In the genomic region with DNA sequence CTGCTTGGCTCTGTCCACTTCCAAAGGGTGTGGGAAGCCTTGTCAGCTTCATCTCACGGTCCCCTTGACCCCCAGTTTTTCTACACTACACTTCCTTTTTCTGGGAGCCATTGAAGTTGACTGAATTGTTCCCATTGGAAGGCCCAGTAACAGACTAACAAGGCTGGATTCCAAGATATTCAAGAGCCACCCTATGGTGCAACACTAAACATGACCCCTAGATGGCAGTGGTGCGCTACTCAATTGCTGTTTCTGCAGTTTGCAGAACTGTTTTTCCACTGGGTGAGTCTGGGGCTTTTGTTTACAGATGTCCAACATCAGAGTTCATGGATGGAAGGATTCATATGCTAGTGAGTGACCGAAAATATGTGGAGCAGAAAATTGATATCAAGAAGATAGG, we compare ENCODE assay signal across 8 mouse cellular contexts.
DNase-seq lines count a peak whose midpoint lies in the region; ATAC-seq and TF ChIP-seq lines count a peak whose summit lies in the region.
"Not testable (repeated sequence)": the region's sequence is repeated elsewhere in the genome, so short reads cannot be mapped to it uniquely, and the experiment has no call there.

No protein-coding gene starts in this region.

- DNase-seq in cerebellum, adult 11 months = peak; percentile 13
- peak; percentile 49 for DNase-seq in forebrain, embryonic 10.5 days (ENCODE audit: extremely low spot score, low spot score)
- DNase-seq in hindbrain, embryonic 11.5 days (ENCODE audit: low spot score) = peak; percentile 73
- peak; percentile 55 to 61 for DNase-seq in layer of hippocampus, postnatal 14 days (ENCODE audit: low spot score in 2 of 2)
- peak; percentile 4 for DNase-seq in lung, postnatal 0 days (ENCODE audit: low spot score)
- DNase-seq in right cerebral cortex, adult 18-20 months = peak; percentile 32
- peak; percentile 44 for DNase-seq in thymus, postnatal 14 days

- not testable (repeated sequence) for H3K36me3 ChIP-seq in E14TG2a.4 (ENCODE audit: insufficient read depth, low read length); forebrain, embryonic 10.5 days (replicated peaks); hindbrain, embryonic 11.5 days (ENCODE audit: control insufficient read depth, insufficient read depth, low read length); lung, postnatal 0 days (ENCODE audit: insufficient read depth, low read length)

- H3K4me3 ChIP-seq in E14TG2a.4 (replicated peaks; ENCODE audit: low read length); forebrain, embryonic 10.5 days; hindbrain, embryonic 11.5 days (ENCODE audit: low read depth, low read length); lung, postnatal 0 days (ENCODE audit: low read depth, low read length): not testable (repeated sequence)

- H3K4me2 ChIP-seq in hindbrain, embryonic 11.5 days (replicated peaks; ENCODE audit: low read depth, low read length); lung, postnatal 0 days (replicated peaks; ENCODE audit: low read depth, low read length): not testable (repeated sequence)

- peak; percentile 43 for TF ChIP-seq CTCF in E14TG2a.4 (conservative IDR thresholded peaks at IDR 0.05; ENCODE audit: low read length)
- TF ChIP-seq CTCF in lung, postnatal 0 days (IDR thresholded peaks at IDR 0.05) = peak; percentile 65

- not testable (repeated sequence) for TF ChIP-seq EP300 in lung, postnatal 0 days (IDR thresholded peaks at IDR 0.05)

- not testable (repeated sequence) for ATAC-seq in hindbrain, embryonic 11.5 days (ENCODE audit: low FRiP score); lung, postnatal 0 days

- not testable (repeated sequence) for H3K27ac ChIP-seq in forebrain, embryonic 10.5 days; hindbrain, embryonic 11.5 days (ENCODE audit: low read depth, low read length); lung, postnatal 0 days (ENCODE audit: low read length)

- WGBS in forebrain, embryonic 10.5 days = 32% methylated on average over 3 of the region's 3 CpGs
- 30% methylated on average over 3 of the region's 3 CpGs for WGBS in hindbrain, embryonic 11.5 days
- WGBS in lung, postnatal 0 days = 31% methylated on average over 3 of the region's 3 CpGs

- H3K9ac ChIP-seq in hindbrain, embryonic 11.5 days (ENCODE audit: low read depth, low read length); lung, postnatal 0 days (replicated peaks; ENCODE audit: low read depth): not testable (repeated sequence)

- H3K9me3 ChIP-seq in E14TG2a.4 (ENCODE audit: low read length); forebrain, embryonic 10.5 days; hindbrain, embryonic 11.5 days (ENCODE audit: control insufficient read depth, low read length); lung, postnatal 0 days (ENCODE audit: low read length): not testable (repeated sequence)

- H3K27me3 ChIP-seq in E14TG2a.4 (ENCODE audit: insufficient read depth, low read length); forebrain, embryonic 10.5 days (ENCODE audit: poor library complexity, severe bottlenecking); hindbrain, embryonic 11.5 days (ENCODE audit: control insufficient read depth, insufficient read depth, low read length); lung, postnatal 0 days (replicated peaks; ENCODE audit: insufficient read depth, low read length): not testable (repeated sequence)

- not testable (repeated sequence) for H3K4me1 ChIP-seq in E14TG2a.4 (replicated peaks; ENCODE audit: low read depth, low read length); forebrain, embryonic 10.5 days; hindbrain, embryonic 11.5 days (replicated peaks; ENCODE audit: control insufficient read depth, insufficient read depth, low read length); lung, postnatal 0 days (ENCODE audit: insufficient read depth, low read depth, low read length)

Comparison
In these comparisons a context has a peak if more than half of its experiments do, and no peak if none do; other contexts are left out.
1. DNase-seq: peak in every context shown above with its lines; median percentile 73 in hindbrain, embryonic 11.5 days; 58 in layer of hippocampus, postnatal 14 days; 49 in forebrain, embryonic 10.5 days; 44 in thymus, postnatal 14 days; 32 in right cerebral cortex, adult 18-20 months; 13 in cerebellum, adult 11 months; 4 in lung, postnatal 0 days.